Mouse (Mus musculus) limb, embryonic 12.5 days (tissue): Measurements from ENCODE around the gene Serpina12. TPM values are rescaled to one million over a fixed set of nuclear protein-coding genes. Genes with fewer than 3 reads are reported as not detected.

Experiments
- ATAC-seq: fragments of 200-750 bp; cut with Nextera tagmentation; 2 replicates; pipeline ENCODE4 v1.8.0; 2017; ENCODE audit warnings: low read depth, moderate TSS enrichment; ENCODE audit not compliant: insufficient number of reproducible peaks, insufficient read depth, low FRiP score, low TSS enrichment
- H3K27ac ChIP-seq: fragments of 300-500 bp; sonication (generic); 2 replicates; pipeline ENCODE4 v1.5.1; 2016; ENCODE audit warnings: mild to moderate bottlenecking, moderate library complexity
- H3K27me3 ChIP-seq: fragments of 300-500 bp; sonication (generic); 2 replicates; pipeline ENCODE4 v1.6.1; 2016; ENCODE audit warnings: mild to moderate bottlenecking, moderate library complexity
- H3K36me3 ChIP-seq: fragments of 300-500 bp; sonication (generic); 2 replicates; pipeline ENCODE4 v1.6.1; 2016; ENCODE audit warnings: mild to moderate bottlenecking, moderate library complexity
- H3K4me1 ChIP-seq: fragments of 300-500 bp; sonication (generic); replicated peaks from 2 replicates; pipeline ENCODE4 v1.6.1; 2016
- H3K4me2 ChIP-seq: fragments of 300-500 bp; sonication (generic); 2 replicates; pipeline ENCODE4 v1.6.1; 2016; ENCODE audit warnings: mild to moderate bottlenecking, moderate library complexity
- H3K4me3 ChIP-seq: fragments of 300-500 bp; sonication (generic); replicated peaks from 2 replicates; pipeline ENCODE4 v1.5.1; 2016; ENCODE audit warnings: mild to moderate bottlenecking
- H3K9ac ChIP-seq: fragments of 300-500 bp; sonication (generic); replicated peaks from 2 replicates; pipeline ENCODE4 v1.6.1; 2016; ENCODE audit warnings: mild to moderate bottlenecking, moderate library complexity
- H3K9me3 ChIP-seq: fragments of 300-500 bp; sonication (generic); 2 replicates; pipeline ENCODE4 v1.6.1; 2016; ENCODE audit warnings: mild to moderate bottlenecking, moderate library complexity
- WGBS: fragments of 180-500 bp; shearing (Covaris S2); methylation state at CpG from one replicate; pipeline ENCODE4 v1.1.7; 2016; 5-methylcytosine and 5-hydroxymethylcytosine counted together
- polyA plus RNA-seq: library from polyadenylated mRNA; unstranded; fragments of >200 nt; fragmentation: Nextera tagmentation; extraction: Ambion mirVana; gene quantifications from 2 replicates; pipeline ENCODE4 v1.2.1, GENCODE M21; 2016

The Serpina12 gene
- not detected in 2 replicates for polyA plus RNA-seq

DNA sequence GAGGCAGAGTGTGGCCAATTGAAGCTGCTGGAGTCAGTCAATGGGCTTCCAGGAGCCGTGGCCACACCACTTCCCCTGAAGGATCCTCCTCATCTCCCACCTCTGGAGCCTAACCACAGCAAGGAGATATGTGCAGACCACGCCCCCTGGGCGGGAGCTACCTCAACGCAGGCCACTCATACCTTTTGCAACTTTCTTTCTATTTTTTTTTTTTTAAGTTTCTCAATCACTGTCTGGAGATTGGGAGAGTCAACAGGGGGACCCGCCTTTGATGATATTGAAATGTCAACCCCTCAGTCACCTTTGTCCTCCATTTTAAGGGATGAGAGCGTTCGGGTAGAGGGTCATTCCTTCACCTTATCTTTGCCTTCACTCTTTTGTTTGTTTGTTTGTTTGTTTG is at the start of gene Serpina12:
Serpina12 (minus strand) TSS at position 101 of the 400 bp plus-strand sequence.
- H3K4me2 ChIP-seq = no peak within 1 kb of the TSS
- WGBS = 81% methylated on average over 7 of the region's 7 CpGs
- H3K27me3 ChIP-seq = no peaks in the 10 kb centered on the region
- ATAC-seq = no peak
- H3K36me3 ChIP-seq = no peaks in the 10 kb centered on the region
- no peak within 1 kb of the TSS for H3K9ac ChIP-seq
- no peaks in the 10 kb centered on the region for H3K9me3 ChIP-seq
- H3K4me1 ChIP-seq = no peaks in the 10 kb centered on the region
- no peak within 1 kb of the TSS for H3K4me3 ChIP-seq
- H3K27ac ChIP-seq = no peak within 1 kb of the TSS

DNA sequence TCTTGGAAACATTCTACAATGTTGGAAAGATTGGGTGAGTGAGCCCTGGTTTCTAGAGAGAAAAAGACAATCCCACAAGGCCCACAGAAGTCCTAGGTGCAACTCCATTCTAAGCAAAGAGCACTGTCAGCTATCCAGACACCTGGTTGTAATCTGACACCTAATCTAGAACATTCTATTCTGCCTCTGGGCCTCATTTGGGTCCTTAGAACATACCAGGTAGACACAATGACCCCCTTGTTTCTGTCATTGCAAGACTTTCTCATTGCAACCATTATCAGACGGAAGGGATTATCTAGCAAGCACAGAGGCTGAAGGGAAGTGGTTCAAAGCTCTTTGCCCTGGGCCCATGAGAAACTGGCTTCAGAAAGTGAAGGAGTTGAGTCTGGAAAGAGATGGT is 47.1 kb upstream of the Serpina12 start:
- Histone ChIP-seq H3K4me2 (no peak overlapping the region), H3K4me1 (no peaks in the 10 kb centered on the region), H3K27ac (no peak overlapping the region), H3K36me3 (no peaks in the 10 kb centered on the region), H3K9ac (no peak overlapping the region), H3K27me3 (no peaks in the 10 kb centered on the region), H3K9me3 (no peaks in the 10 kb centered on the region), H3K4me3 (no peak overlapping the region)
- no peak for ATAC-seq
- WGBS = 83% methylated on average over 1 of the region's 1 CpGs

DNA sequence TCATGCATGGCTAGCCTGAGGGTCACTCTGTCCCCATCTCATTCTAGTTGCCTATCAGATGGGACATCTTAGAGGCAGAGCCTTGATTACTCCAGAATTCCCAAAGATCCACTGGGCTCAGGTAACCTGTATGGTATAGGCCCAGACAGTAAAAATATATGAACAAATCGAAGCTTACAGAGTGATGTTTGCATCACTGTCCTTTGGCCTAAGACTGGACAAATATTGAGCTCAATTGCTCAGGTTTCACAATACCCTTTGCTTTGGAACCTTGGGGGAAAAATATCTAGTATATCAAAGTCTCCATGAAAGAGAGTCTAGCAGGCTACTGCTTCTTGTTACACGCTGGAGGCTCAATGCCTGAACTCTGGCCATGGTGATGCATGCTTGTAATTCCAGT is 45.9 kb upstream of the Serpina12 start:
- Histone ChIP-seq H3K9me3 (no peaks in the 10 kb centered on the region), H3K4me3 (no peak overlapping the region), H3K36me3 (no peaks in the 10 kb centered on the region), H3K4me1 (no peaks in the 10 kb centered on the region), H3K27ac (no peak overlapping the region), H3K27me3 (no peaks in the 10 kb centered on the region), H3K9ac (no peak overlapping the region), H3K4me2 (no peak overlapping the region)
- ATAC-seq = no peak
- WGBS = 76% methylated on average over 2 of the region's 2 CpGs

DNA sequence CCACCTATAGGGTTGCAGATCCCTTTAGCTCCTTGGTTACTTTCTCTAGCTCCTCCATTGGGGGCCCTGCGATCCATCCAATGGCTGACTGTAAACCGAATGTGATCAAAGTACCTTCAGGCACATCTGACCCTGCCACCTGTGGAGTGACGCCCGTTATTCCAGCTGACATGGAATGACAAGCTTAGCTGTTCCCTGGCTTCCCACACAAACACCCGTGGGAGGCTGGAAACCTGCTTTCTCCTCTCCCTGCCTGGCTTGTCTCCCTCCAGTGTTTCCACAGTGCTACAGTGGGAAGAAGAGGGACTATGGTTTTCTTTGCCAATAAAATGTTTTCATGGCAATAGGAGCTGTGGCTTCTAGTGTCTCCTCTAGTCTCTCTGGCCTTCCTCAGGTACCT is 28.0 kb upstream of the Serpina12 start:
- 64% methylated on average over 5 of the region's 5 CpGs for WGBS
- H3K4me2 ChIP-seq = no peak overlapping the region
- H3K9ac ChIP-seq = no peak overlapping the region
- no peak for ATAC-seq
- H3K4me1 ChIP-seq = no peaks in the 10 kb centered on the region
- H3K27me3 ChIP-seq = no peaks in the 10 kb centered on the region
- H3K27ac ChIP-seq = no peak overlapping the region
- H3K4me3 ChIP-seq = no peak overlapping the region
- no peaks in the 10 kb centered on the region for H3K36me3 ChIP-seq
- H3K9me3 ChIP-seq = no peaks in the 10 kb centered on the region

DNA sequence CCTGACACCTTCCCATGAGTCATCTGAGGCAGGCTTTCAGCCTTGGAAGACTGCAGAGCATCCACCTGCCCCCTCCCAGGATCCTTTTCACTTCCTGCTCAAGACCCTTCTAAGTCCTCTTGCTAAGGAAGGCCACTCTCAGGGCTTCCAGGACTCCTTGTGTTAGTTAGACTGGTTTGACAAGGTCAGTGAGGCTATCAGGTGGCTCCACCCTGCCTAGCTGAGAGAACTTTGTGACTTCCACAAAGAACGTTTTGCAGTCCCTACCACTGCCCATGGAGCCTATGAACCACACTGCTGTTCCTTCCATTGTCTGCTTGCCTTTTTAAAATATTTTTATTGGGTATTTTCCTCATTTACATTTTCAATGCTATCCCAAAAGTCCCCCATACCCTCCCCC is 27.5 kb upstream of the Serpina12 start:
- 41% methylated on average over 1 of the region's 1 CpGs for WGBS
- no peak overlapping the region for H3K9ac ChIP-seq
- no peak overlapping the region for H3K27ac ChIP-seq
- no peak overlapping the region for H3K4me3 ChIP-seq
- H3K4me2 ChIP-seq = no peak overlapping the region
- H3K4me1 ChIP-seq = no peaks in the 10 kb centered on the region
- ATAC-seq = no peak
- H3K36me3 ChIP-seq = no peaks in the 10 kb centered on the region
- H3K9me3 ChIP-seq = no peaks in the 10 kb centered on the region
- no peaks in the 10 kb centered on the region for H3K27me3 ChIP-seq

DNA sequence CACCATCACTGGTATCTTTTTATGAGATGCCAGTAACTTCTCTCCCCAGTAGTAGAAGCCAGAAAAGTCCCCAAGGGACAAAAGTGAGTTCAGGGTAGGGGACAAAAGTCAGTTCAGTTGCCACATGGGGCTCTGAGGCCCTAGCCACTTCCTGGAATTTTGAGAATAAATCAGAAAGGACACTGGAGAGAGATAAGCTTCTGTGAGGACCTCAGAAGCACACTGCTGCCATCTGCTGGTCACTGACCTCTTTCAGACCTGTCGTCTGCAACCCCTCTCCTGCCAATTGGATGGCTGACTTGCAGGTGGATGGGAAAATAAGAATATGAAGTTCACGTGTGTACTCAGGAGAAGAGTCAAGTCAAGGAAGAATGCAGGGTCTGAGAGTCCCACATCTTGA is 25.4 kb upstream of the Serpina12 start:
- no peak overlapping the region for H3K4me3 ChIP-seq
- no peaks in the 10 kb centered on the region for H3K4me1 ChIP-seq
- no peak; the same call in 1 of the 2 replicates for ATAC-seq
- H3K36me3 ChIP-seq = no peaks in the 10 kb centered on the region
- WGBS = 12% methylated on average over 2 of the region's 2 CpGs
- no peak overlapping the region for H3K27ac ChIP-seq
- H3K27me3 ChIP-seq = no peaks in the 10 kb centered on the region
- H3K4me2 ChIP-seq = no peak overlapping the region
- no peaks in the 10 kb centered on the region for H3K9me3 ChIP-seq
- H3K9ac ChIP-seq = no peak overlapping the region

DNA sequence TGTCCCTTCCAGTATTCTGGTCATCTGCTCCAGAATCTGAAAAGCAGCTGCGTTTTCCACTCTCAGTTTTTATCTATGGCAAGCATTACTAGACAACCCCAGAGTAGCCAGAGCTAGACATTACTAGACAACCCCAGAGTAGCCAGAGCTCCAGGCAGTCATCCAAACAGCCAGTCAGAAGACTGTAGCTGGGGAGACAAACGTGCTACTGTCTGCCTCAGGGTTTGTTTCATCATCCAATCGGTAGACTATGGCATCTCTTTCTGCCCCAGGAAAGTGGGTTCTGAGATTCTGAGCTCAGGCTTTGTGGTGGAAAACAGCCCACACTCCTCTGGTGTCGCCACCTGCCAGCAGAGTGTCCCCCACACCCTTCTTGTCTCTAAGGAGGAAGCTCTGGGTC is 23.3 kb upstream of the Serpina12 start:
- Histone ChIP-seq H3K4me2 (peak overlapping the region; percentile 18; the same call in 1 of the 2 replicates), H3K9ac (no peak overlapping the region; the same call in 1 of the 2 replicates), H3K4me3 (no peak overlapping the region), H3K4me1 (no peaks in the 10 kb centered on the region), H3K27me3 (no peaks in the 10 kb centered on the region), H3K27ac (no peak overlapping the region), H3K9me3 (no peaks in the 10 kb centered on the region), H3K36me3 (no peaks in the 10 kb centered on the region)
- no peak for ATAC-seq
- WGBS = 48% methylated on average over 4 of the region's 4 CpGs

DNA sequence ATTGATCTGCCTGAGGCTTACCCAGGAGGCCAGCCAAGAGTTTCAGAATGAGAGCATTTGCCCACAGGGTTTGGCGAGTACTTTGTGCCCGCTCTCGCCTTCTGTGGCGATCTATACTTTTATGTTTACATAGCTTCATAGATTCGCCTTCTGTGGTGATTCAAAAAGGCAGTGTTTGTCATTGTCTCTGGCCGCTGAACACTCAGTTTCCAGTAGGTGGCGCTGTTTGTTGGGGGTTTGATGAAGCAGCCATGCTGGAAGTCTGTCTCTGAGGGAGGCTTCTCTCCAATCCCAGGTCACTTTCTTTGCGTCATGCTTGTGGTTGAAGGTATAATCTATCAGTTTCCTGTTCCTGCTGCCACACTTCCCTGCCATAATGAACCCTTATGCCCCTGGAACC is 22.0 kb upstream of the Serpina12 start:
- Histone ChIP-seq H3K4me3 (no peak overlapping the region), H3K36me3 (no peaks in the 10 kb centered on the region), H3K4me1 (no peaks in the 10 kb centered on the region), H3K9me3 (no peaks in the 10 kb centered on the region), H3K27me3 (no peaks in the 10 kb centered on the region; the same call in 1 of the 2 replicates), H3K4me2 (no peak overlapping the region), H3K27ac (no peak overlapping the region), H3K9ac (no peak overlapping the region)
- no peak for ATAC-seq
- 35% methylated on average over 8 of the region's 8 CpGs for WGBS

DNA sequence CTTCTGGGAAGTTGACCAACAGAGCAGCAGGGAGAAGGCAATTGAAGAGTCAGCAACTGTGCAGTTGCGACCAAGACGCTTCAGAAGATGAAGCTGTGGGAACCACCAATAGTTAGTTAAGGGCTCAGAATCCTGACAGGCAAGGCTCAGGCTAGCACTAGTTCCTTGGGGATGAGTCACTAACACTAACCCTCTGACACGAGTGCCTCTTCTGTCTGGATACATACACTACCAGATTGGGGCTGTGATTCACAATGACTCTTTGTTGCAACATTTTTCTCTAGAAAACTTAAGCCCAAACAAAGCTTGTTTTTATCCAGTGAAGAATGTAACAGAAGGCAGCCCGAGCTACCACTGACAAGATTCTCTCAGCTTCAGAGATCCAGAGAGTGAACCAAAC is 20.8 kb upstream of the Serpina12 start:
- H3K9ac ChIP-seq = no peak overlapping the region

DNA sequence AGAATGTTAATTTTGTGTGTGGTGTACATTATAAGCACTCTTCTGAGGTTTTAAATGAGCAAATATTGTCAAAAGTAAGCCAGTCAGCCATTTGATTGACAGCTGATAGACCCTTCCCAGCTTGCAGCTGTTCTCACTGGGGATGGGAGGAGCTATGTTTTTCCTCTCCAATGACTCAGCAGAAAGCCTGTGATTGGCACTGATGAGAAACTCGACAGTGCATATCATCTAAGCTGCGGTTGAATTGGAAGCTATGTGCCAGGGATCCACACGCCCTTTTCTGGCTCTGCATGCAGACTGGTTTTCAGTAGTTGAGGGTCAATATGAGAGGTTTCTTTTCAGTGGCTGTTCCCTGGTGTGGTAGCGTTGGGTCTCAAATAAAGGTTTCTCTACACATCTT is 20.3 kb upstream of the Serpina12 start:
- 73% methylated on average over 4 of the region's 4 CpGs for WGBS
- no peaks in the 10 kb centered on the region for H3K4me1 ChIP-seq
- H3K27me3 ChIP-seq = no peaks in the 10 kb centered on the region; the same call in 1 of the 2 replicates
- H3K4me2 ChIP-seq = no peak overlapping the region
- no peak overlapping the region for H3K9ac ChIP-seq
- H3K9me3 ChIP-seq = no peaks in the 10 kb centered on the region
- no peak overlapping the region for H3K4me3 ChIP-seq
- no peak overlapping the region for H3K27ac ChIP-seq
- no peaks in the 10 kb centered on the region for H3K36me3 ChIP-seq
- ATAC-seq = no peak

More for the DNA sequence above, 20.8 kb upstream of the Serpina12 start:
- Histone ChIP-seq H3K27me3 (no peaks in the 10 kb centered on the region; the same call in 1 of the 2 replicates), H3K4me3 (no peak overlapping the region), H3K36me3 (no peaks in the 10 kb centered on the region), H3K4me1 (no peaks in the 10 kb centered on the region), H3K4me2 (no peak overlapping the region), H3K9me3 (no peaks in the 10 kb centered on the region), H3K27ac (no peak overlapping the region)
- ATAC-seq = no peak
- WGBS = 77% methylated on average over 4 of the region's 4 CpGs

DNA sequence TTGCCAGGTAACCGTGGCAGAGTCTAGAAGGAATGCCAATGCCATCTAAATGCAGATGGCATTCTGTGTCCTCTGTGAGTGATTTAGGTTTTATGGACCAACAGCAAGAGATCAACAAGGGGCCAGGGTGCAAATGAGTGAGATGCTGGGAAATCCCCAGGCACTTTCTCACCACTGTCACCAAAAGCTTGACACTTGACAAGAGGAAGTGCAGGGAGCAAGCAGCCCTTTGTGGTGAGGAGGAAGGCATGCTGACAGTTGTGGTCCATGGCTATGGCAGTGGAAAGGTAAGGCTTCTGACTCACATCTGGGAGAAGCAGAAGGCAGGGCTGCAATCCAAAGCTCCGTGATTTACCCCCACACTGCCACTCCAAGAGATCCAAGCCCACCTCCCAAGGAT is 17.6 kb upstream of the Serpina12 start:
- Histone ChIP-seq H3K9ac (no peak overlapping the region), H3K4me3 (no peak overlapping the region), H3K4me2 (no peak overlapping the region), H3K36me3 (no peaks in the 10 kb centered on the region), H3K9me3 (no peaks in the 10 kb centered on the region), H3K27me3 (no peaks in the 10 kb centered on the region; the same call in 1 of the 2 replicates), H3K27ac (no peak overlapping the region), H3K4me1 (no peaks in the 10 kb centered on the region)
- no peak for ATAC-seq
- 47% methylated on average over 2 of the region's 2 CpGs for WGBS

DNA sequence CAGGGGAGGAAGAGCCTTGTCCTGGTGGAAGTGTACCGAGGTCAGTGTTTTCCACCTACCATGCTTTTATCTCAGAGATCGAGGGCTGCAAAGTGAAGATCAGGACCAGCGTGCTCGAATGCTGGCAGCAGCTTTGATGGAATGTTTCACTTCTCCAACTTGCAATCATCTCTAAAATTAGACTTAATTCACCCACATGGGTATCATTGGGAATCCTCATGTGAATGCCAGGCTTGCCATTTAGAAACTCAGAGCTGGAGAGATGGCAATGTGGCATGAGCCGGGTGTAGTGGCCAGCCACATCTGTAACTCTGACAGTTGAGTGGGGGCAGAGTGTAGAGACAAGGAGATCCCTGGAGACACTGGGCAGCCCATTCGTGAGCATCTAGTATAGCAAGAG is 15.9 kb upstream of the Serpina12 start:
- 81% methylated on average over 6 of the region's 6 CpGs for WGBS
- no peak overlapping the region for H3K27ac ChIP-seq
- H3K9me3 ChIP-seq = no peaks in the 10 kb centered on the region
- H3K9ac ChIP-seq = no peak overlapping the region
- H3K4me3 ChIP-seq = no peak overlapping the region
- no peaks in the 10 kb centered on the region for H3K36me3 ChIP-seq
- H3K4me1 ChIP-seq = no peaks in the 10 kb centered on the region
- no peaks in the 10 kb centered on the region; the same call in 1 of the 2 replicates for H3K27me3 ChIP-seq
- no peak for ATAC-seq
- H3K4me2 ChIP-seq = no peak overlapping the region
